Mouse (Mus musculus) neural tube, embryonic 13.5 days (tissue): ENCODE measurements around the gene Ttc34. TPM values are rescaled to one million over a fixed set of nuclear protein-coding genes. Genes with fewer than 3 reads are reported as not detected.

Source experiments
- ATAC-seq: fragments of 200-750 bp; cut with Nextera tagmentation; 2 replicates; pipeline ENCODE4 v1.8.0; 2017; ENCODE audit warnings: low read depth, mild to moderate bottlenecking, moderate TSS enrichment, moderate library complexity
- H3K27ac ChIP-seq: fragments of 300-500 bp; sonication (generic); replicated peaks from 2 replicates; pipeline ENCODE4 v1.5.1; 2015; ENCODE audit warnings: moderate library complexity, mild to moderate bottlenecking, inconsistent platforms
- H3K27me3 ChIP-seq: fragments of 300-500 bp; sonication (generic); 2 replicates; pipeline ENCODE4 v1.6.1; 2015; ENCODE audit warnings: mild to moderate bottlenecking, inconsistent platforms
- H3K36me3 ChIP-seq: fragments of 300-500 bp; sonication (generic); 2 replicates; pipeline ENCODE4 v1.6.1; 2015; ENCODE audit warnings: mild to moderate bottlenecking, inconsistent platforms
- H3K4me1 ChIP-seq: fragments of 300-500 bp; sonication (generic); replicated peaks from 2 replicates; pipeline ENCODE4 v1.6.1; 2015; ENCODE audit warnings: inconsistent platforms
- H3K4me2 ChIP-seq: fragments of 300-500 bp; sonication (generic); 2 replicates; pipeline ENCODE4 v1.6.1; 2015; ENCODE audit warnings: inconsistent platforms, mild to moderate bottlenecking, moderate library complexity
- H3K4me3 ChIP-seq: fragments of 300-500 bp; sonication (generic); 2 replicates; pipeline ENCODE4 v1.5.1; 2015; ENCODE audit warnings: mild to moderate bottlenecking, inconsistent platforms
- H3K9ac ChIP-seq: fragments of 300-500 bp; sonication (generic); 2 replicates; pipeline ENCODE4 v1.6.1; 2015; ENCODE audit warnings: moderate library complexity, mild to moderate bottlenecking, inconsistent platforms
- H3K9me3 ChIP-seq: fragments of 300-500 bp; sonication (generic); 2 replicates; pipeline ENCODE4 v1.6.1; 2016; ENCODE audit warnings: inconsistent platforms
- WGBS: fragments of 180-500 bp; shearing (Covaris S2); methylation state at CpG from one replicate; pipeline ENCODE4 v1.1.7; 2015; 5-methylcytosine and 5-hydroxymethylcytosine counted together
- polyA plus RNA-seq: library from polyadenylated mRNA; unstranded; fragments of >200 nt; fragmentation: Nextera tagmentation; extraction: Ambion mirVana; gene quantifications from 2 replicates; pipeline ENCODE4 v1.2.1, GENCODE M21; 2015

Ttc34 gene
- polyA plus RNA-seq, 1 experiment from 2014 or later: 0.52 TPM

DNA sequence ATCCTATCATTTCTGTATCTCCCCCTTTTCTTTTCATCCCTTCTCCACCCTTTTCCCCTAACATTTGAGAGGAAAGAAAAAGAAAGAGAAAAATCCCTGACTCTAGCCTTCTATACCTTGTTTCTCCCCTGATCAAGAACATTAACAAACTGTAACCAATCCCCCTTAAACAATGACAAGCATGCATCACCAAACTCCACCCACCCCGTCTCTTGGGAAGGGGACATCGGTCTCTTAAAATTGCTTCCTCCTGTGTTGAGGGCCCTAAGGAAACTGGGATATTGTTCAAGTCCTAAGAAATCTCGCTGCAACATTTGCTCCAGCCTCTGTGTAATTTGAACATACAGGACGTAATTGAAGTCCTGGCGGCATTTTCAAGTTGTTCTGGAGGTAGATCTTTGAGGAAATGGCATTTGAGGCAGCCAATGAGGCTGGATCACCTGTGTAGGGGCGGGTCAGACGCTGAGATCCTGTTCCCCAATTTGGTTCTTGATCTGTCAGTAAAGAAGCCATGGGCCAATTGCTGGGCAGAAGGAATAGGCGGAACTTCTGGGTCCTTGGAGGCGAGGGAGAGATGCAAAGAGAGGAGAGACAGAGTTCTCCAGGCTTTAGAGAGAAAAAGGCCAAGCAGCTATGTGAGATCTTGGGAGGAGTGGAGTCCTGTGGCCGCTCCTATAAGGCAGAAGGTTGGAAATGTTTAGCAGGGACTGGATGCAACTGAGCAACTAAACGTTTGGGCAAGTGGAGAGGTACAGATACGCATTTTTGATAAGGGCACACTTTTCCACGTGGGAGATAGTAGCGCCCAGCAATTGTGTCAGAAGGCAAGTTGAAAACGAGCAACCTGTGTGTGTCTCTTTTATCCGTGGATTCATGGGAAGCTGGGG is 67.2 kb downstream of the Ttc34 start:
- H3K4me2 ChIP-seq: peak overlapping the region; percentile 61
- no peaks in the 10 kb centered on the region for H3K9me3 ChIP-seq
- peaks cover 12% of the 10 kb centered on the region; the same call in 1 of the 2 replicates for H3K4me1 ChIP-seq
- peak; percentile 89 for ATAC-seq
- WGBS: 4% methylated on average over 16 of the region's 16 CpGs
- H3K9ac ChIP-seq: peak overlapping the region; percentile 56
- no peaks in the 10 kb centered on the region for H3K36me3 ChIP-seq
- peaks cover 3% of the 10 kb centered on the region; the same call in 1 of the 2 replicates for H3K27me3 ChIP-seq
- peak overlapping the region; percentile 32 for H3K4me3 ChIP-seq
- no peak overlapping the region for H3K27ac ChIP-seq

DNA sequence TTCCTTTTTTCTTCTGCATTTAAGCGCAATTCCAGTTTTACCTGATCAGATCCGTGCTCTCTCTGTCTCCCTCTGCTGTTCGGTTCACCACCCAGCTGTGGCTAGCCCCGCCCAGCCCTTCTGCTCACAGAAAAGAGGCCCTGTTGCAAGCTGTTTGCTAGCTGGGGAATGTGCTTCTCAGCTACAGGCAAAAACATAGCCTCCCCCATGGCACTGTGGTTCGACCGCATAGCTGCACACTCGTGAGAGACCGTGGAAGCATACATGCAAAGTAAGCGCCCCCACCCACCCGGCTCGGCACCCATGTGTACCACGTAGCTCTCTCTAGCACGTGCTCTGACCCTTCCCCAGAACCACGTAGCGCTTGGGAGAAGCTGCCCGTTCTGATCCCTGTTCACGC is 70.6 kb downstream of the Ttc34 start:
- Histone ChIP-seq H3K4me2 (no peak overlapping the region), H3K4me1 (peaks cover 12% of the 10 kb centered on the region; the same call in 1 of the 2 replicates), H3K36me3 (no peaks in the 10 kb centered on the region), H3K9me3 (no peaks in the 10 kb centered on the region), H3K4me3 (no peak overlapping the region), H3K27me3 (peaks cover 3% of the 10 kb centered on the region; the same call in 1 of the 2 replicates), H3K9ac (no peak overlapping the region), H3K27ac (no peak overlapping the region)
- ATAC-seq: peak; percentile 70
- WGBS: 52% methylated on average over 17 of the region's 17 CpGs

DNA sequence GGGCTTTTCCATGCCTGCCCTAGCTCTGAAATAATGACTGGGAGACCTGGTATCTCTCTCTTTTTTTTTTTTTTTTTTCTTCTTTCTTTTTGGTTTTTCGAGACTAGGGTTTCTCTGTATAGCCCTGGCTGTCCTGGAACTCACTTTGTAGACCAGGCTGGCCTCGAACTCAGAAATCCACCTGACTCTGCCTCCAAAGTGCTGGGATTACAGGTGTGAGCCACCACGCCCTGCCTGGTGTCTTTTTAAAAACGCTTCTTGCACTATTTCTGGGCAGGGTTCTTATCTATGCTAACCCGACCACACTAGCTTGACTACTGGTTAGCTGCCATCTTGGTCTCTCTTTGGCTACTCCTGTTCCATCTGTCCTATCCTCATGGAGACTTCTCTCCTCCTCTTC is 71.2 kb downstream of the Ttc34 start:
- WGBS: 87% methylated on average over 5 of the region's 5 CpGs
- no peak for ATAC-seq
- peaks cover 12% of the 10 kb centered on the region; the same call in 1 of the 2 replicates for H3K4me1 ChIP-seq
- no peak overlapping the region for H3K27ac ChIP-seq
- no peaks in the 10 kb centered on the region for H3K9me3 ChIP-seq
- no peak overlapping the region for H3K4me3 ChIP-seq
- no peaks in the 10 kb centered on the region for H3K36me3 ChIP-seq
- no peak overlapping the region for H3K4me2 ChIP-seq
- peaks cover 3% of the 10 kb centered on the region; the same call in 1 of the 2 replicates for H3K27me3 ChIP-seq
- no peak overlapping the region for H3K9ac ChIP-seq

DNA sequence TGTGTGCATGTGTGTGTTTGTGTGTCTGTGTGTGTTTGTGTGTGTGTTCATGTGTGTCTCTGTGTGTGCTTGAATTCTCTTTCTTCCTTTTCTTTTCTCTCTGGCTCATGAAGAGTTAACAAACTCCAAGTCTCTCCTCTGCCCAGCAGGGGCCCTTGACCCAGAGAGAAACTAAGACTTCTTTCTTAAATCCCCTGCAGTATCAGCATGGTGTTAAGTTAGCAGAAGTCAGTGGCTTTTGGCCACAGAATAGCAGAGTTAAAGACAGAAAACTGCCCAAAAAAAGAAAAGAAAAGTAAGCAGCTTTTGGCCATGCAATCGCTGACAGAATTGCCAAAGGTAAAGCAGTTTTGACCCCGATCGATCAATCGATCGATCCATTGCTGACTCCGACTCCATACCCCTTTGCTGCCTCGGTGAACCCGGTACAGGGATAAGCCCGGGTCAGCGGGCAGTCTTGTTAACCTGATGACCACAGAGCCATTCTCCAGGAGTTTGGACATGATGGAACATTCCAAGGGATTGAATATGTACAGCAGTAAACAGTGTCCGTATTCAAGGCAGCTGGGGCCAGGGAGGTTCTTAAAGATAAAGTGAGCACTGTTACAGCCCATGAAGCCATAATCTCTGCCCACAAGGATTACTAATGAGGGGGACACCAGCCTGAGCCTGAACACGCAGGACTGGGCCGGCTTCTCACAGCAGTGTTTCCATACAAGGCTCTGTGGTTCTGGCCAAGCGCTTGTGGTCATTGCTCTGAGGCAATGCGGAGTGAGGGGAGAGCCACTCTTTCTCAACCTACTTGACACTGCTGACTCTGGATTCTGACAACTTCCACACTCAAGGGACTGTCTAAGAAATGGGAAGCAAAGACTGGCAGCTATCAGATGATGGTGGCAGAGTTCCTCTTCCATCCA is 73.6 kb downstream of the Ttc34 start:
- H3K9ac ChIP-seq: no peak overlapping the region
- no peaks in the 10 kb centered on the region for H3K36me3 ChIP-seq
- no peak overlapping the region for H3K4me3 ChIP-seq
- no peak overlapping the region for H3K27ac ChIP-seq
- no peak for ATAC-seq
- H3K9me3 ChIP-seq: no peaks in the 10 kb centered on the region
- WGBS: 28% methylated on average over 15 of the region's 15 CpGs
- no peaks in the 10 kb centered on the region for H3K4me1 ChIP-seq
- H3K27me3 ChIP-seq: no peaks in the 10 kb centered on the region
- no peak overlapping the region for H3K4me2 ChIP-seq

DNA sequence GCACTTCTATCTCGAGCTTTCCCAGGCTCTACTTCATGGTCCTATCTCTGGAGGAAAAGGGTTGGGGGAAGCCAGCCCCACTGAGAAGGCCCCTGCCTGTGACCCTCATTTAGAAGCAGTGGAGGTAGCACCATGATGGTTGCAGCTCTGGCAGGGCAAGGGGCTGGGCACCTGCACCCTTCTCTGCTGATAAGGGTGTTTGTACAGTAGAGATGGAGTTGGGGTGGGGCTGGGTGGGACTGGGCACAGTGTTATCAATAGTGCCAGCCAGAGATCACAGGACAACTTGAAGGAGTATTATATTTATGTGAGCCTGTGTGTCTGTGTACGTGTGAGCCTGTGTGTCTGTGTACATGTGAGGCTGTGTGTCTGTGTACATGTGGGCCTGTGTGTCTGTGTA is 74.4 kb downstream of the Ttc34 start:
- H3K27ac ChIP-seq: no peak overlapping the region
- H3K27me3 ChIP-seq: no peaks in the 10 kb centered on the region
- no peaks in the 10 kb centered on the region for H3K9me3 ChIP-seq
- no peak for ATAC-seq
- WGBS: 80% methylated on average over 2 of the region's 2 CpGs
- no peak overlapping the region for H3K9ac ChIP-seq
- no peak overlapping the region for H3K4me2 ChIP-seq
- H3K36me3 ChIP-seq: no peaks in the 10 kb centered on the region
- H3K4me3 ChIP-seq: no peak overlapping the region
- no peaks in the 10 kb centered on the region for H3K4me1 ChIP-seq

DNA sequence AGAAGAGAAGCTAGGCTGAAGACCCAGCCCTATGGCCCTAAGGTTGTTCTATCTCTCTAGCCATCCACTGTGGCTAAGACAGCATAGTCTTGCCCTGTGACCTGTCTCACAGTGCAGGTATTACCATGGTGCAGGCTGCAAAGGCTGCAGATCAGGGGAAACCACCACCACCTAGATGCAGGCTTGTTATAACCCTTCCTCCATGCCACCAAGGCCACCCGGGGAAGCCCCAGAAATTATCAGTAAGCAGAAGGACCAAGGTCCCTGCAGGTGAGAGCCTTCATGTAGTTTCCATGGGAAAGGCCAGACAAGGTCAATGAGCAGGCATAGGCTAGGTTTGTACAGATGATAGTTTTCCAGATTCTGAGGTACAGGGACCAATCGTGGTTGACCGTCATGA is 76.6 kb downstream of the Ttc34 start:
- H3K4me2 ChIP-seq: no peak overlapping the region
- H3K27ac ChIP-seq: no peak overlapping the region
- H3K36me3 ChIP-seq: no peaks in the 10 kb centered on the region
- no peaks in the 10 kb centered on the region for H3K9me3 ChIP-seq
- H3K4me1 ChIP-seq: no peaks in the 10 kb centered on the region
- no peak overlapping the region for H3K9ac ChIP-seq
- no peak for ATAC-seq
- WGBS: 94% methylated on average over 3 of the region's 3 CpGs
- H3K4me3 ChIP-seq: no peak overlapping the region
- H3K27me3 ChIP-seq: no peaks in the 10 kb centered on the region

DNA sequence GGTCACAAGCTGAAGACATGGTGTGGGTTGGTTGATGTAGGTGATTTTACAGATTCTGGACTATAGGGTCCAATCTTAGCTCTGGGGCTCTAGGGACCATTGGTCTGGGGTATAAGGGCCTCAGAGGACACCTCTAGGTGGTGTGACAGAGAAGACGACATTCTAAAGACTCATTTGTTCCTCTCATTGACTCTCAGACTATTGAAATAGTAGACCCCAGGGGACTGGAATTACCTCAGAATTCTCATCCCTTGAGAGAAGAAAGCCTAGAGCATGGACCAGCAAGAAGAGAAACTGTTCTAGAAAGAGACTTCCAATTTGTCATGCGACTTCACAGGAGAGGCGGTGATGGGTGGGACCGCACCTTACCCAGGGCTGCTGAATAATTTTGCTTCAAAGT is 77.0 kb downstream of the Ttc34 start:
- Histone ChIP-seq H3K27me3 (no peaks in the 10 kb centered on the region), H3K4me1 (no peaks in the 10 kb centered on the region), H3K4me2 (no peak overlapping the region), H3K36me3 (no peaks in the 10 kb centered on the region), H3K9me3 (no peaks in the 10 kb centered on the region), H3K4me3 (no peak overlapping the region), H3K27ac (no peak overlapping the region), H3K9ac (no peak overlapping the region)
- 90% methylated on average over 4 of the region's 4 CpGs for WGBS
- no peak for ATAC-seq

DNA sequence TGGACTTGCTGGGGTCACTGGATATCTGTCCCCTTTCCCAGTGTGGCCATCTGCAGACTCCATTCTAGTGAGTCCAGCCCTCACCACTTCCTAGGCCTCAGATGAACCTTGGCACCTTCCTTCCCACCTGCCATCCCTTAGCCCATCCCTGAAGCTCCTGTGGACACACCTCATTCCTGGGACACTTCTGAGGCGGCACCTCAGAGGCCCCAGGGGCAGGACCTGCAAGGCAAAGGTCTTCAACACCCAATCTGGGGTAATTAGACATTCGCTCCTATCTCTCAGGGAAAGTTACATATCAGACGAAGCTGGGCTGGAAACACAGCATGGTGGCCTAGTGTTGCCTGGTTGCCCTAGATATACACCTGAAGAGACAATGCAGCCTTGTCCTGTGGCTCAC is 77.4 kb downstream of the Ttc34 start:
- H3K27ac ChIP-seq: no peak overlapping the region
- no peaks in the 10 kb centered on the region for H3K4me1 ChIP-seq
- no peaks in the 10 kb centered on the region for H3K27me3 ChIP-seq
- ATAC-seq: no peak
- WGBS: 82% methylated on average over 3 of the region's 3 CpGs
- H3K9ac ChIP-seq: no peak overlapping the region
- no peak overlapping the region for H3K4me3 ChIP-seq
- no peaks in the 10 kb centered on the region for H3K36me3 ChIP-seq
- no peak overlapping the region for H3K4me2 ChIP-seq
- H3K9me3 ChIP-seq: no peaks in the 10 kb centered on the region

DNA sequence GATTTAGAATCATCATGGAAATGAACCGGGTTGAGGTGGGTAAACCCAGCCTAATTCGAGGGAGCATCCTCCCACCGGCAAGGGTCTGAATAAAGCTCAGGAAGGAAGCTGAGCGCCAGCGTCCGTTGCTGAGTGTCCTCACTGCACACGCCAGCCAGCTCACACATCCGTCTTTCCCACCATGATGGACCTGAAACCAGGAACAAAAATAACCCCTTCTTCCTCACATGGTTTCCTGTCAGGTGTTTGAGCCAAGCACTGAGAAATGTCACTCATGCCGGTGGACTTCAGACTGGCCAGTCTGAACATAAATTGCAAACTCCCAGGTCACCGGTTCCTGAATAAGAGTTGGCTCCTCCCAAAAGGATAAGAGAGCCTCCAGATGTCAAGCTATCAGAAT is 78.0 kb downstream of the Ttc34 start:
- 86% methylated on average over 10 of the region's 10 CpGs for WGBS
- no peak overlapping the region for H3K4me2 ChIP-seq

DNA sequence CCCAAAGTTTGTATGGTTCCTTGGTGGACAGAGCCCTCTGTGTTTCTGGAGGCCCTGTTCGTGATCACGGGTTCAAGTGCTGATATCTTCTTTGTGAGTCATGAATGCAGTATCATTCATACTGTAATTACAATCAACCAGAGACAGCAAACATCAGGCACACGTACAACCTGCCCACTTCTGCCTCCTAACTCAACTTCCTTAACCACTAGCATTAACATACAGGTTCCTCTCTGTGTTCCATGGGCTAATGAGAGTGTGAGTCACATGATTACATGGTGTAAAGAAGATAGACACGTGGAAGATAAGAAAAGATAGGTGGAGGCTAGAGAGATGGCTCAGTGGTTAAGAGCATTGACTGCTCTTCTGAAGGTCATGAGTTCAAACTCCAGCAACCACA is 79.4 kb downstream of the Ttc34 start:
- no peak overlapping the region for H3K4me3 ChIP-seq
- no peak for ATAC-seq
- H3K9me3 ChIP-seq: no peaks in the 10 kb centered on the region
- H3K27ac ChIP-seq: no peak overlapping the region
- H3K9ac ChIP-seq: no peak overlapping the region
- H3K36me3 ChIP-seq: no peaks in the 10 kb centered on the region
- 85% methylated on average over 4 of the region's 4 CpGs for WGBS
- H3K4me2 ChIP-seq: no peak overlapping the region
- no peaks in the 10 kb centered on the region for H3K4me1 ChIP-seq
- no peaks in the 10 kb centered on the region for H3K27me3 ChIP-seq

More for the DNA sequence above, 78.0 kb downstream of the Ttc34 start:
- Histone ChIP-seq H3K4me1 (no peaks in the 10 kb centered on the region), H3K9ac (no peak overlapping the region), H3K27me3 (no peaks in the 10 kb centered on the region), H3K4me3 (no peak overlapping the region), H3K9me3 (no peaks in the 10 kb centered on the region), H3K36me3 (no peaks in the 10 kb centered on the region), H3K27ac (no peak overlapping the region)
- ATAC-seq: no peak
